Mouse (Mus musculus): ENCODE results near the gene Mrpl36. TPM values are rescaled to one million over a fixed set of nuclear protein-coding genes. Genes with fewer than 3 reads are reported as not detected.

Mrpl36 gene
- 140 and 142 TPM in 2 replicates for total RNA-seq (2012; rRNA removed)
- 100 to 1,000 TPM in 1 of 2 experiments, not detected in 1; 147 TPM for polyA plus RNA-seq (2012; ENCODE audit: insufficient read depth in 1 of 2, insufficient read length in 2 of 2, low read depth in 1 of 2, low replicate concordance in 2 of 2, missing spikeins in 1 of 2)

DNA sequence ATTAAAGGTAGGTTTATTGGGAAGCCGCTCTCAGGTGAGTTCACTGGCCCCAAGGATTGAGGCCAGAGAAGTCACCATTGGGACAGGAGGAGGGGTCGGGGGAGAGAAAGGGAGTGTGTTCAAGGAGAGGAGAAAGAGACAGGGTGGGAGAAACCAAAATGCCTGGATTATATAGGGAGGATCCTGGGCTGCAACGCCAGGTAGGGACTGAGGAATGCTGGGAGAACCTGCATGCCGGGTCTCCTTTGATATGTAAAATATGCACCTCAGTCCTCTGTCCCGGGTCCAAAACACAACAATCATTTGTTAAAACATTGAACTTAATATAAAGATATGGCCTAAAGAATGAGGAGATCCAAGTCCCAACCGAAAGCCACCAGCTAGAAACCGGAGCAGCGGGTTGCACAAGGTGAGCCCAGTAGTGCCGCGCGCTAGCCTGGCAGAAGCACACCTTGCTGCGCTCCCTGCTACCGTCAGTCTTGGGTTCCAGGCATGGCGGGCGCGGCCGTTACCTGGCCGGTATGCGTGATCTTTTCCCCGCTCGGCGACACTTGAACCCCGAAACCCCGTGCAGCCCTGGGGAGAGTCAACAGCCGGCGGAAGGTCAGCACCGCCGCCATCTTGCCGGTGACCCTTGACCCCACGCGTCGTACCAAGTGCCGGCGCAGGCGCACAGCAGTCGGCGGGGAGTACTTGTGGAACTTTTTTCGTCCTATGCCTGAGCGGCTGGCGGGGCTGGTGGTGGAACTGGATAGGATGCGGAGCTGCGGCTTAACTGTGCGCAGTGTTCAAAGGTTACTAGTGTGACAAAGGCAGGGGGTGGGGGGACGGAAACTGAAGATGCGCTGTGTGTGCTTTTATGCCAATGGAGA lies at the start of gene Mrpl36, which contains the start of gene Ndufs6:
Gene Mrpl36, plus strand, starts transcription at position 687 of the 872 bp plus-strand sequence.
Gene Ndufs6, minus strand, starts transcription at position 716 of the 872 bp plus-strand sequence.
- H3K4me1 ChIP-seq (ENCODE audit: control insufficient read depth in 1 of 2, insufficient read depth in 2 of 2, low read length in 2 of 2) = peaks cover 0 to 9% of the 10 kb centered on the region in 2 experiments; a peak in 3 of 4 replicates
- H3K27ac ChIP-seq (ENCODE audit: control insufficient read depth, low read depth, low read length) = peak within 1 kb of the TSS; percentile 64
- peak within 1 kb of the TSS; percentile 82 to 91 for H3K4me3 ChIP-seq (ENCODE audit: control insufficient read depth in 1 of 2, insufficient read depth in 1 of 2, low read depth in 2 of 2, low read length in 2 of 2)
- no peaks in the 10 kb centered on the region for H3K9me3 ChIP-seq (replicated peaks; ENCODE audit: insufficient read depth, low read length)
- H3K36me3 ChIP-seq (ENCODE audit: control insufficient read depth in 1 of 2, insufficient read depth in 2 of 2, low read length in 2 of 2) = peaks cover 4 to 28% of the 10 kb centered on the region in 2 experiments
- peak; percentile 98 for DNase-seq (ENCODE audit: low read depth, low spot score)
- peaks cover 29% of the 10 kb centered on the region for H3K79me2 ChIP-seq (ENCODE audit: control insufficient read depth, insufficient read depth, low read length, poor library complexity)
- peak within 1 kb of the TSS; percentile 92 for H3K9ac ChIP-seq (ENCODE audit: control insufficient read depth, low read depth, low read length, poor library complexity, severe bottlenecking)
- H3K27me3 ChIP-seq (ENCODE audit: control insufficient read depth in 1 of 2, insufficient read depth in 2 of 2, low read length in 2 of 2) = no peaks in the 10 kb centered on the region
- TF ChIP-seq MYB (IDR thresholded peaks at IDR 0.05; ENCODE audit: low read depth, low read length) (no peak), CHD2 (IDR thresholded peaks at IDR 0.05; ENCODE audit: low read length) (peak; percentile 28; the same call in 1 of the 2 replicates), MYC (IDR thresholded peaks at IDR 0.05; ENCODE audit: low read depth, low read length) (no peak; the same call in 1 of the 2 replicates), TAL1 (IDR thresholded peaks at IDR 0.05; ENCODE audit: low read length) (no peak), USF1 (IDR thresholded peaks at IDR 0.05; ENCODE audit: low read depth, low read length) (peak; percentile 70), MAZ (IDR thresholded peaks at IDR 0.05; ENCODE audit: low read depth, low read length) (peak; percentile 79; the same call in 1 of the 2 replicates), CHD1 (IDR thresholded peaks at IDR 0.05; ENCODE audit: low read depth, low read length) (no peak), GABPA (IDR thresholded peaks at IDR 0.05; ENCODE audit: low read depth, low read length) (no peak), RCOR1 (IDR thresholded peaks at IDR 0.05; ENCODE audit: low read depth, low read length) (no peak), ZNF384 (IDR thresholded peaks at IDR 0.05; ENCODE audit: low read depth, low read length) (no peak), ZC3H11A (IDR thresholded peaks at IDR 0.05; ENCODE audit: low read depth, low read length) (no peak), KAT2A (conservative IDR thresholded peaks at IDR 0.05; ENCODE audit: low read depth, low read length) (peak; percentile 81; the same call in 1 of the 2 replicates), ZKSCAN1 (IDR thresholded peaks at IDR 0.05; ENCODE audit: low read depth, low read length) (no peak), MAFK (IDR thresholded peaks at IDR 0.05; ENCODE audit: borderline replicate concordance, low read depth, low read length) (no peak), SMC3 (IDR thresholded peaks at IDR 0.05; ENCODE audit: low read depth, low read length) (no peak), POLR2AphosphoS5 (IDR thresholded peaks at IDR 0.05; ENCODE audit: borderline replicate concordance, low read depth, low read length) (no peak), POLR2A (IDR thresholded peaks at IDR 0.05; ENCODE audit: control insufficient read depth in 1 of 2, insufficient read depth in 1 of 2, low read depth in 1 of 2, low read length in 2 of 2, poor library complexity in 1 of 2) (peak; percentile 86 to 97), CTCF (IDR thresholded peaks at IDR 0.05 in 2 of 3, conservative IDR thresholded peaks at IDR 0.05 in 1 of 3; ENCODE audit: control insufficient read depth in 1 of 3, insufficient read depth in 1 of 3, low read depth in 2 of 3, low read length in 3 of 3, poor library complexity in 1 of 3, severe bottlenecking in 1 of 3) (no peak), HCFC1 (IDR thresholded peaks at IDR 0.05; ENCODE audit: low read depth, low read length) (peak; percentile 96), USF2 (IDR thresholded peaks at IDR 0.05; ENCODE audit: borderline replicate concordance in 1 of 2, insufficient read depth in 1 of 2, low read depth in 1 of 2, low read length in 2 of 2) (no peak), SIN3A (IDR thresholded peaks at IDR 0.05; ENCODE audit: low read length) (peak; percentile 77), JUND (IDR thresholded peaks at IDR 0.05; ENCODE audit: low read depth, low read length) (no peak), TCF12 (IDR thresholded peaks at IDR 0.05; ENCODE audit: low read depth, low read length) (peak; percentile 65; the same call in 1 of the 2 replicates), NRF1 (IDR thresholded peaks at IDR 0.05; ENCODE audit: insufficient read depth, low read depth, low read length, poor library complexity, severe bottlenecking) (peak; percentile 98), POLR2AphosphoS2 (IDR thresholded peaks at IDR 0.05; ENCODE audit: low read length) (peak; percentile 65; the same call in 1 of the 2 replicates), MEF2A (IDR thresholded peaks at IDR 0.05; ENCODE audit: extremely low read depth, insufficient replicate concordance, low read depth, low read length, poor library complexity, severe bottlenecking) (no peak), EP300 (IDR thresholded peaks at IDR 0.05; ENCODE audit: low read depth in 1 of 2, low read length in 2 of 2) (no peak), GATA1 (IDR thresholded peaks at IDR 0.05; ENCODE audit: low read depth, low read length) (no peak), RAD21 (IDR thresholded peaks at IDR 0.05; ENCODE audit: low read depth, low read length) (no peak), BHLHE40 (IDR thresholded peaks at IDR 0.05; ENCODE audit: borderline replicate concordance, low read depth, low read length) (no peak), ELF1 (IDR thresholded peaks at IDR 0.05; ENCODE audit: low read depth, low read length) (peak; percentile 58; the same call in 1 of the 2 replicates), TBP (IDR thresholded peaks at IDR 0.05; ENCODE audit: low read depth, low read length) (peak; percentile 74), E2F4 (IDR thresholded peaks at IDR 0.05; ENCODE audit: borderline replicate concordance, low read depth, low read length) (no peak), ETS1 (IDR thresholded peaks at IDR 0.05; ENCODE audit: low read depth, low read length) (peak; percentile 49; the same call in 1 of the 2 replicates)
